Mouse (Mus musculus) forebrain, embryonic 10.5 days (tissue): Measurements from ENCODE around the gene Axl. TPM values are rescaled to one million over a fixed set of nuclear protein-coding genes. Genes with fewer than 3 reads are reported as not detected.

Experiments used
- DNase-seq: peaks from one replicate; pipeline ENCODE4 v3.0.0-alpha.2; 2017; ENCODE audit warnings: low spot score; ENCODE audit errors: extremely low spot score
- H3K27ac ChIP-seq: fragments of 300-500 bp; sonication (generic); 2 replicates; pipeline ENCODE4 v1.5.1; 2016; ENCODE audit warnings: mild to moderate bottlenecking
- H3K27me3 ChIP-seq: fragments of 300-500 bp; sonication (generic); 2 replicates; pipeline ENCODE4 v1.6.1; 2016; ENCODE audit warnings: mild to moderate bottlenecking; ENCODE audit not compliant: poor library complexity, severe bottlenecking
- H3K36me3 ChIP-seq: fragments of 300-500 bp; sonication (generic); replicated peaks from 2 replicates; pipeline ENCODE4 v1.6.1; 2016; ENCODE audit warnings: mild to moderate bottlenecking, moderate library complexity
- H3K4me1 ChIP-seq: fragments of 300-500 bp; sonication (generic); 2 replicates; pipeline ENCODE4 v1.6.1; 2016
- H3K4me3 ChIP-seq: fragments of 300-500 bp; sonication (generic); 2 replicates; pipeline ENCODE4 v1.5.1; 2016; ENCODE audit warnings: mild to moderate bottlenecking, moderate library complexity
- H3K9me3 ChIP-seq: fragments of 300-500 bp; sonication (generic); 2 replicates; pipeline ENCODE4 v1.6.1; 2016; ENCODE audit warnings: mild to moderate bottlenecking, moderate library complexity
- WGBS: fragments of 180-500 bp; shearing (Covaris S2); methylation state at CpG from one replicate; pipeline ENCODE4 v1.1.7; 2016; 5-methylcytosine and 5-hydroxymethylcytosine counted together
- microRNA-seq: library from miRNA; unstranded; fragments of <30 nt; microRNA quantifications from one replicate; pipeline ENCODE4, GENCODE M21; 2017
- polyA plus RNA-seq: library from polyadenylated mRNA; unstranded; fragments of >200 nt; fragmentation: Nextera tagmentation; extraction: Ambion mirVana; gene quantifications from 2 replicates; pipeline ENCODE4 v1.2.1, GENCODE M21; 2016

Axl gene
- polyA plus RNA-seq, 1 experiment from 2014 or later = 19.5 TPM

DNA sequence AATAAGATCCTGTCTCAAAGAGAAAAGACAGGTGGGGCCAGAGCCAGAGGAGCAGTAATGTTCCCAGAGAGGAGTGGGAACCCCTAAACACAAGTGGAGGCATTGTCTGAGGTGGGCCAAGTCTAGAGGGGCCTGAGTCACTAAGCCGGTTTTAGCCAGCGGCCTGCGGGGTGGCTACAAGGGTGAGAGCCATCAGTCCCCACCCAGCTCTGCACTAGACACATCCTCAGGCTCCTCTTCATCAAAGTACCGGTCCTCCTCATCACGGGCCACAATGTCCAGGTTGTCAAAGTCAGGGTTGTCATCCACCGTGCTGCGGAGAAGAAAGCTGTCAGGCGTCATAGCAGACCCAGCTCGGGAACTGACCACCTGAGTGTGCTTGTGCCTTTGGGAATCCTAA is 75.7 kb downstream of the Axl start:
- no peak for DNase-seq
- no peaks in the 10 kb centered on the region for H3K9me3 ChIP-seq
- H3K4me1 ChIP-seq = peaks cover 48% of the 10 kb centered on the region
- H3K27ac ChIP-seq = no peak overlapping the region
- 89% methylated on average over 9 of the region's 9 CpGs for WGBS
- H3K36me3 ChIP-seq = peaks cover 54% of the 10 kb centered on the region
- no peak overlapping the region for H3K4me3 ChIP-seq
- H3K27me3 ChIP-seq = no peaks in the 10 kb centered on the region

DNA sequence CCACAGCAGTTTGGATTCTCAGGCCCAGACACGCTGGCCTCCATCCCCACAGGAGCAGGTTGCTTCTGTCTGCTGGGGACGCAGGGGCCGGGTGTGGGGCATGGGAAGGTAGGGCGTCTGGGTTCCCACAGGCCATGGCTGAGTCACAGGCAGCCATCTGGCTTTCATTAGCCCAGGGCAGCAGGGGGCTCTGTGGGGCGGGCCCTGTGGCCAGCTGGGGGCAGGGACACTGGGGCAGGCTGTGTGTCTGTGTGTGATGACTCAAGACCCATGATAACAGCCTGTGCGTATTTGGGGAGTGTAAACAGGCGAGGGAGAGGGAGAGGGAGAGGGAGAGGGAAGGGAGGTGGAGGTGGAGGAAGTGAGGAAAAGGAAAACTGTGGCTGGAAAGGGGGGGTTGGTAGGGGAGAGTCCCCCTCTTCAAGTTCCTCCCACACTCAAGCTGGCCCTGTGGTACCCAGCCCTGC is 76.7 kb downstream of the Axl start:
- Histone ChIP-seq H3K27ac (peak overlapping the region; percentile 32; the same call in 1 of the 2 replicates), H3K27me3 (no peaks in the 10 kb centered on the region), H3K9me3 (no peaks in the 10 kb centered on the region), H3K36me3 (peaks cover 52% of the 10 kb centered on the region), H3K4me3 (peak overlapping the region; percentile 16; the same call in 1 of the 2 replicates), H3K4me1 (peaks cover 52% of the 10 kb centered on the region)
- no peak for DNase-seq
- 41% methylated on average over 7 of the region's 7 CpGs for WGBS

DNA sequence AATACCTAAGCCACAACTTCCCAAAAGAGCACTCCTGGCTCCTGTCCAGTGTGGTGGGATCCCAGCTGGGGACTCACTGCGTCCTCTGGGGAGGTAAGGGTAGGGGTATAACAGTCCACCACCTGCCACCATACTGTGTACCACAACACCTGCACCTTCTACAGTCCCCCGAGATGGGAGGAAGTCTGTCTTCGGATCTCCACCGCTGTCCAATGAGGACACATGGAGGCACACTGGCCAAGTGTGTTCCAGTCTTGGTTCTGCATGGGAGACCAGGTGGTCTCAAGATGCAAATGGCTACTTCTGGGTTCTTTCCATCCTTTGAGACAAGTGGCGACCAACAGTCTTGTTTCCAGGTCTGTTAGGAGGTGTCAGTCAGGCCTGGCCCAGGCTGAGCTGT is 77.3 kb downstream of the Axl start:
- Histone ChIP-seq H3K4me1 (peaks cover 52% of the 10 kb centered on the region), H3K27ac (0 out of 2 replicates have a peak overlapping the region, but pooled peaks have one; percentile 32), H3K4me3 (no peak overlapping the region), H3K9me3 (no peaks in the 10 kb centered on the region), H3K27me3 (peaks cover under 1% of the 10 kb centered on the region), H3K36me3 (peaks cover 46% of the 10 kb centered on the region)
- WGBS = 71% methylated on average over 5 of the region's 5 CpGs
- no peak for DNase-seq

DNA sequence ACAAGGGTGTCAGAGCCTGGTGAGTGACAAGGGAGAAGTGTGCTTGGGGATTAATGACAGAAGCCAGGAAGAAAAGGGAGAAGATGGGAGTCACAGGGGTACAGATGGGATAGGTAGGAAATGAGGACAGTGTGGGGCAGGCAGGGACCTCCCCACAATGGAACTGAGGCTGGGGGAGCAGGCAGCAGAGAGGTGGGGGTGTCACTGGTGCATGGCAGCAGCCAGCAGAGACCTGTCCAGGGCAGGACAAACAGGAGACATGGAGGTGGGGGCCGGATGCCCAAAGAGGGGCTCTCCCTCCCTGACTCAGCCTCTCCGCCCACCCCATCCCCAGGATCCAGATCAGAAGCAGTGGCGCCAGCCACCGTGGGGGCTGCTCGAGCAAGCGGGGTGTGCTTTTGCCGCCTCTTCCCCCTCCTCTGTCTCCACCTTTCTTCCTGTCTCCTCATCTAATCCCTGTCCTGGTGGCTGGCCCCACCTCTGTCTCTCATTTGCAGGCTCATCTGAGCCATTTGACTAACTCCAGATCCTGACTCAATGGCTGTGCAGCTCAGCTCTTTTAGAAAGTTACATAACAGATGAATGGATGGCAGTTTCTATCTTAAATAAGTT is 77.9 kb downstream of the Axl start:
- Histone ChIP-seq H3K36me3 (peaks cover 40% of the 10 kb centered on the region), H3K4me1 (peaks cover 52% of the 10 kb centered on the region), H3K9me3 (no peaks in the 10 kb centered on the region), H3K27me3 (peaks cover 6% of the 10 kb centered on the region), H3K4me3 (peak overlapping the region; percentile 20; the same call in 1 of the 2 replicates), H3K27ac (peak overlapping the region; percentile 74)
- no peak for DNase-seq
- WGBS = 8% methylated on average over 4 of the region's 7 CpGs

DNA sequence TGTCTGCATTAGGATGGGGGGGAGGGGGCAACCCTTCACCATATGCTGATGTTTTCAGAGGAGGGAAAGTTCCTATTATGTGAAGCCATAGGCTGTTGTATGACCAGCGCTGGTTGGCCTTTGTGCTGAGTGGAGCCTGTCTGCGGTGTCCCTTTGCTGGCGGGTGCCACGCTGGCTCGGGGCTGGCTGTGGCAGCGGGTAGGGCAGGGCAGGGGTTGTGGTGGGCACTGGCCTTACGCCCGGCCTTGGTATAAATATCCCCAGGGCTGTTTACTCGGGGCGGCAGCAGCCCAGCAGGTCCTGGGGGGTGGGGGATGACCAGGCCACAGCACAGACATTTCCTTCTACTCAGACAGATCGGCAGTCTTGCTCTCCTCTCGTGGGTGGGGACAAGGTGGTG is 78.5 kb downstream of the Axl start:
- H3K4me1 ChIP-seq = peaks cover 55% of the 10 kb centered on the region
- peaks cover 13% of the 10 kb centered on the region for H3K27me3 ChIP-seq
- peaks cover 34% of the 10 kb centered on the region for H3K36me3 ChIP-seq
- peak overlapping the region; percentile 20 for H3K4me3 ChIP-seq
- DNase-seq = no peak
- peak overlapping the region; percentile 74 for H3K27ac ChIP-seq
- no peaks in the 10 kb centered on the region for H3K9me3 ChIP-seq
- 16% methylated on average over 12 of the region's 12 CpGs for WGBS

DNA sequence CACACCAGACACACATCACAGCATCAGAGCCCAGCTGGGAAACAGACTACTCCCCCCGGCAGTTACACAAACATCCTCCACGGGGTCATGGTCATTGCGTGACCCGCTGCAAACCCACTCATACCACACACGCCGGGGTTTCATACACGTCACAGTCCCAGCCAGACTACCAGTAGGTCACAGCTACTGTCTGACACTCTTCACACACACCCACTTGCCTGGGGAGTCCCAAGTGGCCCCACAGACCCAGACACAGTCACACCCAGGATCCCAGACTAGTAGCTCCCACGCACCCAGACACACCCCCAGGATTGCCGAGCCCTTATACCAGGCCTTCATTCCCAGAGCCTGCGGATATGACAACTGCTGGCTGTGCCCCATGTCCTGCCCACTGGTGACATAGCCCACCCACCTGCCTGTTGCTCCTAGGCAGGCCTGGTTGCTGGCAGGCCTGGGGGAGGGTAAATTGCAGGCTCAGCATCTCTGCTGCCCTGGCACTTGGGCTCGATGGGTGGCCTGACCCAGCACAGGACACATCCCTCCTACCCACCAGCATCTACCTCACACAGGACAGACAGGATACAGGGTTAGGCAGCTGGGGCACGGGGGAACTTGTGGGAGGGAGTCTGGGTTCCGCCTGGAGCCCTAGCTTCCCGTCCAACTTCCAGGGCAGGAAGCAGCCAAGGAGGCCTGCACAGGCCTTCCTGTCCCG is 80.8 kb downstream of the Axl start:
- Histone ChIP-seq H3K4me3 (no peak overlapping the region), H3K4me1 (peaks cover 67% of the 10 kb centered on the region), H3K9me3 (no peaks in the 10 kb centered on the region), H3K36me3 (peaks cover 11% of the 10 kb centered on the region), H3K27me3 (peaks cover 31% of the 10 kb centered on the region), H3K27ac (peak overlapping the region; percentile 42; the same call in 1 of the 2 replicates)
- 68% methylated on average over 15 of the region's 15 CpGs for WGBS
- DNase-seq = no peak

Small RNA genes lying within 50 kb of the gene (microRNA-seq; reads per million reads assigned to microRNA genes)
- not detected for gene Gm24865

Other genes with a start within 250 kb of the Axl start
- not detected in 2 replicates for gene Ceacam2, start 248.8 kb downstream of the Axl start, polyA plus RNA-seq
- gene Erich4, start 172.8 kb downstream of the Axl start, polyA plus RNA-seq = not detected in 2 replicates
- gene Dmac2, start 169.3 kb downstream of the Axl start, polyA plus RNA-seq = 26.9 and 27.0 TPM in 2 replicates
- gene B3gnt8, start 162.1 kb downstream of the Axl start, polyA plus RNA-seq = 0.79 and 1.1 TPM in 2 replicates
- gene Bckdha, start 129.7 kb downstream of the Axl start, polyA plus RNA-seq = 42.5 and 44.0 TPM in 2 replicates
- gene Exosc5, start 129.5 kb downstream of the Axl start, polyA plus RNA-seq = 81.0 and 82.1 TPM in 2 replicates
- gene Tmem91, start 113.5 kb downstream of the Axl start, polyA plus RNA-seq = 2.2 and 3.2 TPM in 2 replicates
- gene B9d2, start 107.9 kb downstream of the Axl start, polyA plus RNA-seq = 36.9 and 38.1 TPM in 2 replicates
- 0.89 and 1.2 TPM in 2 replicates for gene Tgfb1, start 101.7 kb downstream of the Axl start, polyA plus RNA-seq
- 28.7 and 29.6 TPM in 2 replicates for gene Ccdc97, start 69.6 kb downstream of the Axl start, polyA plus RNA-seq
- 59.2 and 60.5 TPM in 2 replicates for gene Hnrnpul1, start 33.9 kb downstream of the Axl start, polyA plus RNA-seq
- gene Cyp2s1, start 28.2 kb upstream of the Axl start, polyA plus RNA-seq = 0.17 and 0.28 TPM in 2 replicates
- gene Cyp2b10, start 108.9 kb upstream of the Axl start, polyA plus RNA-seq = not detected in 2 replicates